Mouse (Mus musculus) retina, embryonic 14.5 days (tissue): Measurements from ENCODE around the gene Fads3.

Source experiments
- DNase-seq: peaks from one replicate; pipeline ENCODE4 v3.0.0-alpha.2; 2015; ENCODE audit warnings: low spot score

The Fads3 gene

DNA sequence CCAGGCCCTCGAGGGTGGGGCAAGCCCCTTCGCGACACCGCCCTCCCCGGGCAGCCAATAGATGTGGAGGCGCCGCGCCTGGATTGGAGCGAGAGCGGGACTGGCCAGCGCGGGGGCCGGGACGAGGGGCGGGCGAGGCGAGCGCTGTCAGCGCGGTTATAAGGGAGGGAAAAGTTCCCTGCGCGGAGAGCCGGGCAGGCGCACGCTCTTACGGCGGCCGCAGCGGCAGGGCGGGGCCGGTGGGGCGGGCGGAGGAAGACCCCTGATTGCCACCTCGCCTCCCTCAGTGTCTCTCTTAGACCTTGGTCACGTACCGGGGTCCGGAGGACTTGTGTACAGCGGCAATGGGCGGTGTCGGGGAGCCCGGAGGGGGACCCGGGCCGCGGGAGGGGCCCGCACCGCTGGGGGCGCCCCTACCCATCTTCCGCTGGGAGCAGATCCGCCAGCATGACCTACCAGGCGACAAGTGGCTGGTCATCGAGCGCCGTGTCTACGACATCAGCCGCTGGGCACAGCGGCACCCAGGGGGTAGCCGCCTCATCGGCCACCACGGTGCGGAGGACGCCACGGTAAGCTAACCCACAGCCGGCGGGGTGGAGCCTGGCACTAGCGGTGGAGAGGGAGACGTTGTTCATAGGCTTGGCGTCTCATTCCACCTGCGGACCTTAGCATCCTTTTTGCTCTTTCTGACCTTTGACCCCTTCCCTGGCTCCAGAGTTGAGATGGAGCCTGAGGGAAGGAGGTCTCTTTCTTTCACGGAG is at the start of gene Fads3:
Gene Fads3, plus strand, starts transcription at position 182 of the 761 bp plus-strand sequence.
- DNase-seq = peak; percentile 69

DNA sequence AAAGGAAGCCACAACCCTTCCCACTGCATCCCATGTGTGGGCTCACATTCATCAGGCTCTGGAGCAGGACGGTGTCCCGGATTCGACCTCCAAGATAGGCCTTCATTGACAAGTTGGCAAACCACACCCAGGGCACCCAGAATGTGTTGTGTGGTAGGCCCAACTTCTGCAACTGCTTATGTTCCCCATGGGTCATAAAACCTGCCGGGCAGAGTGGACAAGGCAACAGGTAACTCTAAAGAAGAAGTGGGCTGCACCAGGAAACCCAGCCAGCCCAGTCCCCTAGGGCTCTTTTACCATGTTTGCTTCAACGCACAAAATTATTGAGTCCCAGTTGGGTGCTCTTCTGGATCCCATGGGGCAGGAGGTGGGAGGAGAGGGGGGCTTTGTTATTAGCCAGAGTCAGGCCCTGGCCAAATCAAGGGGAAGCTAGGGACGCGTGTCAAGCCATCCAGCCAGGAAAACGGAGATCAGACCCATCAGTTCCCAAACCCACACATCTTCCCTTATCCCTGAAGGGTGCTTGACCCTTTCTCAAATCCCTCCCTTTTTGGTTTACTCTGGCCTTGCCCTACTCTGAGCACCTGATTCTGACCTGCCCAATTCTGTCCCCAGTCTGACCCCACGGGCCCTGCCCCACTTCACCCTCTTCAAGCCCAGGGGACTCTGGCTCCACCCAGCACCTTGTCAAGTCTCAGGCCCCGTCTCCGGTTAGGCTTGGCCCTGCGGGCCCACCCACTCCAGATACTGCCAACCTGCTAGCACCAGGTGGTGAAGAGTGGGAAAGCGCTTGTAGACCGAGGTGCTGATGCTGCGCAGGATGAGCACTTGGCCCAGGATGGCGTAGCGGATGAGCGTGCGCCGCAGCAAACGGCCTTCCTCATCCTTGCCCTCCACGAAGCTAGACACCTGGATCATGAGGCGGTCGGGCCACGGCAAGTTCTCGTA is 49.1 kb upstream of the Fads3 start:
- no peak for DNase-seq

DNA sequence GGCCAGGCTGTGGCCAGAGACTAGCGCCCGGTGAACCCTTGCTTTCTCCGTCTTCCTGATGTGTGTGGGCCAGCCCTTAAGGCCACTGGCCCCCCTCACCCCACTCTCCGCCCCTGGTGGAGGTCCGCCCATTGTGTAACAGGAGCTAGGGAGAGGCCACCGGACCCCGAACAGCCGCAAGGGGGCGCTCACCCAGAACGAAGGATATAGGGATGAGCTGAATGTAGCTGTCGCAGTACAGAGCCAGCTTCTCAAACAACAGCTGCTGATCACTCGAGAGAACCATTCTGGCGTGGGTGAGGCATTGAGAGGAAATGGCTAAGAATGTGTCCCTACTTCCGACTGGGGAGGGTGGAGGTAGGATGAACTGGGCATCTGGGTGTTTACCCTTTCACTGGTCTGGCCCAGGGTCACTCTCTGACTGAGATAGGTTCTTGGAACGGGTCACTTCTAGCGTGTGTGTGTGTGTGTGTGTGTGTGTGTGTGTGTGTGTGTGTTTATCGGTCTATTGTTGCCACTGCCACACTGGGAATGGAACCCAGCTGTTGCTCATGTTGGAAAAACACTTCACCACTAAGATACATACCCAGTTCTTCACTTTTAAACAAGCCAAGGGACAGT is 48.2 kb upstream of the Fads3 start:
- DNase-seq = peak; percentile 95

DNA sequence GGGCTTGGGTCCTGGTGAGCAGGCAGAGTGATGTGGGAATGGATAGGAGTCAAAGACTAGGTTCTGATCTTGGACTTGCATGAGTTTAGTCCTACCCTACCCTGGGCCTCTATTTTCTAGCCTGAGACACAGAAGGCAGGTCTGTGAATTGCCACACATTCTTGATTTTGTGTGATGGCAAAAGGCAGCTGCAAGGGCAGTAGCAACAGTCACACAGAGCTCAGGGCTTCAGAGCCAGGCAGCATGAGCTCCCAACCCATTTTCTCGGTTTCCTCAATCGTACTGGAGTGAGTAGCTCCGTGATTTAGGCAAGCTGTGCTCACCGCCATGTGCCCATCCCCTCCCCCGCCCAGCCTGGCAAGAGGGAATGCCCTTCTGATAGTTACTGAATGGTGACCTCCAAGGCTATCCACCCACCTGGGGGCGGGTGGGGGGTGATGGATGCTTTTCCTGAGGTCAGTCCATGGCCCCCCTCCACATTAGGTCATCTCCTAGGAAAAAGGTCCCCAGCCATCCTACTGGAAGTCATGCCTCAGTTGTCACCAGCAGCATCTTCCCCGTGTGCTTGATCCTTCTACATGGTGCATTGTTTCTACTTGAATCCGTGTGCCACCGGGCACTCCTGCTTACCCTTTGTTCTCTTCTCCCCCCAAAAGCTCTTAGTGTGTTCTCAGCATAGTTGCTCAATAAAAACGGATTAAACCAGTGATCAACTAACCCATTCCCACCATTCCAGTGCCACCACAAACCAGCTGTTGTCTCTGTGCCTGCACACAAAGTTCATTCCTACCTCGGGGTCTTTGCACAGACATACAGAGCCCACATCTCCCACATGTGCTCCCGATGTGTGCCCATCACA is 43.9 kb upstream of the Fads3 start:
- DNase-seq = no peak

DNA sequence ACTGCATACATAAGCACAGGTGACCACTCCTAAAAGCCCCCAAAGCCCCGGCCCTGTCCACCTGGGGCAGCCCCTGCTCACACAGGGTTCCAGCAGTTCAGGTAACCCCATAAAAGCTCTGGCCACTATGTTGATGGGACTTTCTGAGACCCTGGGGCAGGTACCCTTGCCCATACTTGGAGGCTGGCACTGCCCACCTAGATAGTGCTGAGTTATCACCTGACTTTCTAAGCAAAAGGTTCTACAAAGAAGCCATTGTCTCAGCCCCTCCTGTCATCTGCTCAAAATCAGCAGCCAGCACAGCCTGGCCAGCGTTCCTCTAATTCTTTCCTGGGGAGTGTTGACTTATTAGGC is 43.3 kb upstream of the Fads3 start:
- no peak for DNase-seq

GRCm38 (mm10) chr19:9998736-9999486 is 42.5 kb upstream of the Fads3 start:
- DNase-seq = no peak

DNA sequence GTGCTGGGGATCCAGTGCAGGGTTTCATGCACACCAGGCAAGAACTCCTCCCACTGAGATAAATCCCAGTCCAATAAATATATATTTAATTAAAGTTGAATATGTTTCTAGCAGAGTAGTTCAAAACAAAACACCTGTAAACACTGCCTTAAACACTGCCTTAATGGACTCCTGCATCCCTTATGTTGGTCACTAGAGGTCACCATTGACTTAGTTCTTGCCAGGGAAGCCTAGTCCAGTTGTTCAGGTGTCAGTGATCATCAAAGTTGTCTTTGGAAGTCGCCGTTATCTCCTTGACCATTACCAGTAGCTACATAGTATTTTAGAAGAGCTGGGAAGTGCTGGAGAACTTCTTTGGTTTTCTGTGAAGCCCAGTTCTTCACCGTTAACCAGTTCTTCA is 41.0 kb upstream of the Fads3 start:
- peak; percentile 80 for DNase-seq

- no peak for DNase-seq
These were observed 40.0 kb upstream of the Fads3 start, which contains the start of the genes Best1 and Rab3il1 for GRCm38 (mm10) chr19:10001206-10001969. TSS of gene Best1 (minus strand) at chr19:10001633. TSS of gene Rab3il1 (plus strand) at chr19:10001669.

DNA sequence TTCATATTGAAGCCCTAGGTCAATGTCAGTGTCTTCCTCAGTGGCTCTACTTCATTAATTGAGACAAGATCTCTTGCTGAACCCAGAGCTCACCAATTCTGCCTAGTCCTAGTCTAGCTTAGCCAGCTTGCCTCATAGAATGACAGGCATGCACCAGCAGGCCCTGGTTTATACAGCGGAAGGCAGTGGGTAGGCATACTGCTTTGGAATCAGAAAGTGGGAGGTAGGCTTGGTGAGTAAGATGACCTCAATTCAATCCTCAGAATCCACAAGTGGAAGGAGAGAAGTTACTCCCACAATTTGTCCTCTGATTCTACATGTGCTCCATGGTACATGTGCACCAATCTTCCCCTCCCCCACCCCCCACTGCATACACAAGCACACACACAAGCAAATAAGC is 37.7 kb upstream of the Fads3 start:
- DNase-seq = no peak

- no peak for DNase-seq
These were observed 30.0 kb upstream of the Fads3 start for GRCm38 (mm10) chr19:10011408-10011807.

- no peak for DNase-seq
These were observed 28.5 kb upstream of the Fads3 start for GRCm38 (mm10) chr19:10012827-10013278.

DNA sequence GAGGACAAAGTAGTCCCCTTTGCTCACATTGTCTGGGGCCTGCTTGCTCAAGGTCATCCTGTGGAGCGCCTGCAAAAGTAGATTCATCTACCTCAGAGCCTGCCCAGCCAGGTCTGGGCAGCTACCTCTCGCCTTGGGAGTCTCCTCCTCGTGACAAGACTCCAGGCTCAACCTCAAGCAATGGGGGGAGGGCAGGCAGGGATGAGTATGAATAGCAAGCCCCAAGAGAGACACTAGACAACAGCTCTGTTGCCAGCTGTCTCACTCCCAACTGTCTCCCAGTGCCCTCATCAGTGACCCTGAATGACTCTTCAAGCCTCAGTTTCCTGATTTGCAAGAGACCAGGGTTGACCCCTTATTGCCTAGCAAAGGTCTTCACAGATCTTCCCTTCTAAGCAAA is 28.0 kb upstream of the Fads3 start:
- DNase-seq = no peak

GRCm38 (mm10) chr19:10013913-10014312 is 27.5 kb upstream of the Fads3 start:
- DNase-seq = no peak

- no peak for DNase-seq
These were observed 26.5 kb upstream of the Fads3 start for GRCm38 (mm10) chr19:10014824-10015223.

GRCm38 (mm10) chr19:10015442-10015841 is 25.9 kb upstream of the Fads3 start:
- no peak for DNase-seq

DNA sequence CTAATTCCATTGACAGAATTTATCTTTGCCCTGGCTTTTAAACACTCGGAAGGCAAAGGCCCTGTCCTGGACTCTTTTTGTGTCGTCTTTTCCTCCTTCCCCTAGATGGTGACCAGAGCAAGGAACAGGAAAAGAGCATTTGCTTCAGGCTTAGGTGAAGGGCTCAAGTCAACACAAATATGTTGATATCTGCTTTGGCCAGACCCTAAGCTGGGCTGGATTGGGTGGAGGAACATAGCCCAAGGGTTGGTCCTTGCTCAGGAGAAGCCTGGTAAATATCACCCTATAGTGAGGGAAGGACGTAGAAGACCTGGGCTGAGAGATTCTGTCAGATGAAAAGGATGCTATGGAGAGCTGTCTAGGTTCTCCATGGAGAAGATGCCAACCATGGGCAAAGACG is 25.2 kb upstream of the Fads3 start:
- no peak for DNase-seq

GRCm38 (mm10) chr19:10017637-10018526 is 23.5 kb upstream of the Fads3 start:
- DNase-seq = peak; percentile 89

DNA sequence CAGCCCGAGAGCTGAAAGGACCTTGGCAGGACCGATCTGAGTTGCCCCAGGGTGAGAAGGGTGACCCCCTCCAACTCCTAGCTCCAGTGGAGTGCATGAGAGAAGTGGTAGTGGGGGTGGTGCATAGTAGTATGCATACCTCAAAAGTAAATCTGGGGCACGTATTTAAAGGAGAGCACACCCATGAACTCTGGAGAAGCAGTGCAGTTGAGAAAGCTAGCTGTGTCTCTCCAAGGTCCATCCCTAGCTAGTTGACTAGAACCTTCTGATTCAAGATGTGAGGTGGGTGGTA is 22.9 kb upstream of the Fads3 start:
- DNase-seq = no peak

- no peak for DNase-seq
These were observed 22.1 kb upstream of the Fads3 start for GRCm38 (mm10) chr19:10019214-10019760.
